Mouse (Mus musculus) stomach, embryonic 15.5 days (tissue): ENCODE data around the gene AB124611. TPM values are rescaled to one million over a fixed set of nuclear protein-coding genes. Genes with fewer than 3 reads are reported as not detected.

ENCODE experiments used
- ATAC-seq: fragments of 200-750 bp; cut with Nextera tagmentation; 2 replicates; pipeline ENCODE4 v1.8.0; 2017; ENCODE audit warnings: low read depth, moderate number of reproducible peaks, moderate TSS enrichment; ENCODE audit not compliant: insufficient read depth, low FRiP score
- H3K27ac ChIP-seq: fragments of 300-500 bp; sonication (generic); 2 replicates; pipeline ENCODE4 v1.5.1; 2015; ENCODE audit warnings: mild to moderate bottlenecking, inconsistent platforms
- H3K27me3 ChIP-seq: fragments of 300-500 bp; sonication (generic); replicated peaks from 2 replicates; pipeline ENCODE4 v1.6.1; 2015; ENCODE audit warnings: inconsistent platforms
- H3K36me3 ChIP-seq: fragments of 300-500 bp; sonication (generic); 2 replicates; pipeline ENCODE4 v1.6.1; 2015; ENCODE audit warnings: inconsistent platforms
- H3K4me1 ChIP-seq: fragments of 300-500 bp; sonication (generic); 2 replicates; pipeline ENCODE4 v1.6.1; 2015; ENCODE audit warnings: inconsistent platforms
- H3K4me2 ChIP-seq: fragments of 300-500 bp; sonication (generic); 2 replicates; pipeline ENCODE4 v1.6.1; 2015; ENCODE audit warnings: mild to moderate bottlenecking, inconsistent platforms
- H3K4me3 ChIP-seq: fragments of 300-500 bp; sonication (generic); replicated peaks from 2 replicates; pipeline ENCODE4 v1.5.1; 2015; ENCODE audit warnings: inconsistent platforms
- H3K9ac ChIP-seq: fragments of 300-500 bp; sonication (generic); 2 replicates; pipeline ENCODE4 v1.6.1; 2015; ENCODE audit warnings: inconsistent platforms
- H3K9me3 ChIP-seq: fragments of 300-500 bp; sonication (generic); 2 replicates; pipeline ENCODE4 v1.6.1; 2016; ENCODE audit warnings: inconsistent platforms
- WGBS: fragments of 180-500 bp; shearing (Covaris S2); methylation state at CpG from one replicate; pipeline ENCODE4 v1.1.7; 2015; 5-methylcytosine and 5-hydroxymethylcytosine counted together
- polyA plus RNA-seq: library from polyadenylated mRNA; unstranded; fragments of >200 nt; fragmentation: Nextera tagmentation; extraction: Ambion mirVana; gene quantifications from 2 replicates; pipeline ENCODE4 v1.2.1, GENCODE M21; 2015

The AB124611 gene
- polyA plus RNA-seq, 1 experiment from 2014 or later: 6.0 TPM

DNA sequence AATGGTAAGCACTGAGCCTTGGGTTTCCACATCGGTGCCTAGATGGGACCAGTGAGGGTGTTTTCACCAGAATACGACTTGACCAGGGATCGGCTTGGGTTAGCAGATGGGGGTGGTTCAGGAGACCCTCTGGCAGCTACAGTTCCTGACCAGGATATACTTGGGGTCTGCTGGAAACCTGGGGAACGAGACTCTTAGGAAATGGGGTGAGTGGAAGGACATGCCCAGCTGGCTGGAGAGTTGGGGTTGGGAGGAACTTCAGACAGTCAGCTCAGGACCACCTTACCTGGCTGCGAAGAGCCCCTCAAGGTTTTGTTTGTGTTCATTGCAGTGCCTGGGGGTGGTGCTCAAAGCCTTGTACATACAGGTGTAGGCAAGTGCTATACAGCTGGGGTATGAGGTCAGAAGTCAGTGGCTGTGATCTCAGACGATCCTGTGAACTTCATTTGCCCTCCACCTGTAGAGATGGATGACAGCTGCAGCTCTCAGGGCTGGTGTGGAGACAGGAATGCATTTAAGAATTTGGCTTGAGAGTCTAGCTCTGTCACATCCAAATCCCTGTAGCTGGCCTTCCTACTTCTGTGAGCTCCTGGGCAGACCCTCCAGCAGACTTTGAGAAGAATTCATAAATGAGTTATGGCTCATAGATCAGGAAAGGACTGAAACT lies 27.8 kb downstream of the AB124611 start:
- no peaks in the 10 kb centered on the region for H3K9me3 ChIP-seq
- no peak overlapping the region for H3K27ac ChIP-seq
- H3K36me3 ChIP-seq: peaks cover 14% of the 10 kb centered on the region
- ATAC-seq: no peak
- no peak overlapping the region for H3K9ac ChIP-seq
- H3K4me3 ChIP-seq: no peak overlapping the region
- 75% methylated on average over 6 of the region's 6 CpGs for WGBS
- H3K4me1 ChIP-seq: peaks cover 23% of the 10 kb centered on the region
- no peaks in the 10 kb centered on the region for H3K27me3 ChIP-seq
- H3K4me2 ChIP-seq: no peak overlapping the region

DNA sequence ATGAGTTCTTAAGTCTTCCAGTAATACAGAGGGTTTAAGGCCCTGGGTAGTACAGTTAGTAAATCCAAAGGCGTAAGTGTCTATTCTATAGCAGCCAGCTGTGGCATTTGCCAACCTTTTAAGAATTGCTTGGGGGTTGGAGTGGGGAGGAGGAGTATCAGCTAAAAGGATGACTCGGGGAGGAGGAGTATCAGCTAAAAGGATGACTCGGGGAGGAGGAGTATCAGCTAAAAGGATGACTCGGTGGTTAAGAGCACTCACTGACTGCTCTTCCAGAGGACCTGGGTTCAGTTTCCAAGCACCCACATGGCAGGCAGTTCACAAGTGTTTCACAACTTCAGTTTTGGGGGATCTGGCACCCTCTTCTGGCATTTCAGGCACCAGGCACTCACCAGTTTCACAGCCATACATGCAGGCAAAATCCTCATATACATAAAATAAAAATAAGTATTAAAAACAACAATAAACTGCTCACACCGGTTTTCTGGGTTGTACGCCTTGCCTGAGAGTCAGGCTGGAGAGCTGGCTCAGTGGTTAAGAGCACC lies 29.3 kb downstream of the AB124611 start:
- no peak overlapping the region for H3K27ac ChIP-seq
- WGBS: 72% methylated on average over 6 of the region's 6 CpGs
- ATAC-seq: no peak

GRCm38 (mm10) chr9:21556996-21557395 lies 31.0 kb downstream of the AB124611 start:
- Histone ChIP-seq H3K4me2 (no peak overlapping the region), H3K27ac (no peak overlapping the region), H3K9me3 (no peaks in the 10 kb centered on the region), H3K27me3 (no peaks in the 10 kb centered on the region), H3K4me3 (no peak overlapping the region), H3K36me3 (peaks cover 9% of the 10 kb centered on the region; the same call in 1 of the 2 replicates), H3K9ac (no peak overlapping the region), H3K4me1 (peaks cover 19% of the 10 kb centered on the region)
- no peak for ATAC-seq
- WGBS: 91% methylated on average over 2 of the region's 2 CpGs

More for the DNA sequence above, 29.3 kb downstream of the AB124611 start:
- Histone ChIP-seq H3K4me1 (peaks cover 19% of the 10 kb centered on the region), H3K9me3 (no peaks in the 10 kb centered on the region), H3K4me2 (no peak overlapping the region), H3K9ac (no peak overlapping the region), H3K27me3 (no peaks in the 10 kb centered on the region), H3K36me3 (peaks cover 14% of the 10 kb centered on the region), H3K4me3 (no peak overlapping the region)

DNA sequence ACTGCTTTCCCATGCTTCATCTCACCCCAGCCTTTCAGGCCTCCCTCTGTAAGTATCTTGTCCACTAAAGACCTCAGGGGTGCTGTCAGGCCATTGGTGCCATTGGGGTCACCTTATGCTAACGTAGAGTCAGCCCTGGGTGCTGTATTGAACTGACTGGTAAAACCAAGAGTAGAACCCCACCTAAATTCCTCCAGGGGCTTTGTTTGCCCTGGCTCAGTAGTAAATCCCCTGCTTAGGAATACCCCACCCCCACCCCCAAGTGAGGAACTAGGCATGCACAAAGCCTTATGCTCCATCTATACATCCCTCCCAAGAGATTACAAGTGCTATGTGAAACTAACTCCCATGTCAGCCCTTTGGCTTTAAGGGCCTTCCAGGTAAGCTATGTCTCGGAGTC lies 31.6 kb downstream of the AB124611 start:
- Histone ChIP-seq H3K27ac (no peak overlapping the region), H3K9me3 (no peaks in the 10 kb centered on the region), H3K4me3 (no peak overlapping the region), H3K4me2 (no peak overlapping the region), H3K36me3 (peaks cover 6% of the 10 kb centered on the region; the same call in 1 of the 2 replicates), H3K4me1 (peaks cover 19% of the 10 kb centered on the region), H3K9ac (no peak overlapping the region), H3K27me3 (no peaks in the 10 kb centered on the region)
- no peak for ATAC-seq
- 75% methylated on average over 2 of the region's 2 CpGs for WGBS

- Histone ChIP-seq H3K36me3 (peaks cover 6% of the 10 kb centered on the region; the same call in 1 of the 2 replicates), H3K27ac (no peak overlapping the region), H3K9me3 (no peaks in the 10 kb centered on the region), H3K4me1 (peaks cover 19% of the 10 kb centered on the region), H3K4me2 (no peak overlapping the region), H3K27me3 (no peaks in the 10 kb centered on the region), H3K9ac (no peak overlapping the region), H3K4me3 (no peak overlapping the region)
- peak; percentile 96 for ATAC-seq
- whole genome bisulfite sequencing: 68% methylated on average over 4 of the region's 4 CpGs
Observed at GRCm38 (mm10) chr9:21558366-21558765, 32.4 kb downstream of the AB124611 start.

DNA sequence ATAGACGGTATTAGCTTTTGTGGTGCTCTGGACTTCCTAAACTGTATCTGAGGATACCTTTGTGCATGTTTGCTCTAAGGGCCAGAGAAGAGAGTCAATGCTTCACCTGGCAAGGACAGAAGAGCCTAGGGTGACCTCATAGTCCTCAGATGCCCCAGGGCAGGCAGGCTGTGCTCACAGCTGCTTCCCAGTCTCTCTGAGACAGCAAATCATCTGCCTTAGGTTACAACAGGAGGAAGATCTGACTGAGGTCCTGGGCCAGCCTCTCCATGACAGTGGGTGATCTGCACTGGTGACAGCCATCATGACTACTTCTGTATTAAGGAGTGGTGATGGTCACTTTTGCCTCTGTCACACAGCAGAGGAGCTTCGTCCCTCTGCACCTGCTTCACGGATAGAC lies 33.2 kb downstream of the AB124611 start:
- WGBS: 93% methylated on average over 3 of the region's 3 CpGs
- peaks cover 19% of the 10 kb centered on the region for H3K4me1 ChIP-seq
- no peaks in the 10 kb centered on the region for H3K27me3 ChIP-seq

GRCm38 (mm10) chr9:21564420-21564819 lies 38.4 kb downstream of the AB124611 start:
- Histone ChIP-seq H3K4me3 (no peak overlapping the region), H3K4me2 (no peak overlapping the region), H3K27ac (no peak overlapping the region), H3K9me3 (no peaks in the 10 kb centered on the region), H3K36me3 (no peaks in the 10 kb centered on the region), H3K4me1 (0 out of 2 replicates have a peak, but pooled peaks cover 2% of the 10 kb centered on the region), H3K27me3 (no peaks in the 10 kb centered on the region), H3K9ac (no peak overlapping the region)
- ATAC-seq: no peak
- WGBS: 81% methylated on average over 1 of the region's 1 CpGs

More for the DNA sequence above, 33.2 kb downstream of the AB124611 start:
- peaks cover under 1% of the 10 kb centered on the region; the same call in 1 of the 2 replicates for H3K36me3 ChIP-seq
- H3K4me3 ChIP-seq: no peak overlapping the region
- no peak for ATAC-seq
- no peaks in the 10 kb centered on the region for H3K9me3 ChIP-seq
- H3K4me2 ChIP-seq: no peak overlapping the region
- H3K9ac ChIP-seq: no peak overlapping the region
- no peak overlapping the region for H3K27ac ChIP-seq

DNA sequence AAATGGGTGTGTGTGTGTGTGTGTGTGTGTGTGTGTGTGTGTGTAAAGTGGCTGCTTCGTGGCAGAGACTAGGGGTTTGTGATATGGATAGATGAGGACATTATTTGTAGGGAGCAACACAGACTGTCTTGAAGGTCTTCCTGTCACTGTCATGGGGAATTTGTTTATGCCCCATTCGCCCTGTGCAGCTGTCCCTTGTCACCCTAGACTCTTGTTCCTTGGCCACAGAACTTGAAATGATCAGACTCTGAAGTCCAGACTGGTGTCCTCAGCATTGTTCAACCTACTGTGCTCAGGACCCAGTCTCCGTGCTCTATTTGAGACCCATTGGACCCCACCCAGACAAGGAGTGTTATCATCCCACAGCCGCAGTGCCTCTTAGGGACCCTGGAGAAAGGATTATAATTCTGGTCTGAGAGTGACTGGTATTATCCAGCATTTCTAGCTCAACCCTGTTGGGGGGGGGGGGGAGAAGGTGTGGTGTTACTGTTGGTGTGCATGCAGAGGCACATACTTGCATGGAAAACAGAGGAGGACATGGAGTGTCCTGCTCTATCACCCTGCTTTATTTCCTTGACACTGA lies 39.1 kb downstream of the AB124611 start:
- H3K27me3 ChIP-seq: no peaks in the 10 kb centered on the region
- 69% methylated on average over 4 of the region's 4 CpGs for WGBS
- no peaks in the 10 kb centered on the region for H3K9me3 ChIP-seq
- 0 out of 2 replicates have a peak, but pooled peaks cover 2% of the 10 kb centered on the region for H3K4me1 ChIP-seq
- H3K9ac ChIP-seq: no peak overlapping the region
- peaks cover 6% of the 10 kb centered on the region for H3K36me3 ChIP-seq
- H3K4me2 ChIP-seq: no peak overlapping the region
- H3K27ac ChIP-seq: no peak overlapping the region
- no peak for ATAC-seq
- no peak overlapping the region for H3K4me3 ChIP-seq

DNA sequence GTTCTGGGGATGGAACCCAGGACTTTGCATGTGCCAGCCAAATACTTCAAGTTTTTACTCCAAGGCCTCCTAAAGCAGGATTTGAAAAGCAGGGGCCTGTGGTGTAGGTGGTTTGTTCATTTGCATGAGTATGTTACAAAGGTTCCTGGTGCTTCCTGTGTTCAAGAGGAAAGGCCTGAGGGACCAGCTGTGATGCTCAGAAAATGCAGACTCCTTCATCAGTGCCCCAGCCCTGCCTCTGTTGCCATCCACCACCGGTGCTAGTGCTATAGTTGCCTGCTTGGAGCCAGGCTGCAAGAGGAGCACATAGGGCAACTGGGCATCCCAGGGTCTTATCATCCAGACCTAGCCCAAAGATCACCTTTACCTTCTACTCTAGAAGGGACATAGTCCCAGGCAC lies 40.6 kb downstream of the AB124611 start:
- Histone ChIP-seq H3K27me3 (no peaks in the 10 kb centered on the region), H3K9ac (no peak overlapping the region), H3K4me1 (0 out of 2 replicates have a peak, but pooled peaks cover 2% of the 10 kb centered on the region), H3K36me3 (peaks cover 17% of the 10 kb centered on the region), H3K4me3 (no peak overlapping the region), H3K9me3 (no peaks in the 10 kb centered on the region), H3K27ac (no peak overlapping the region), H3K4me2 (no peak overlapping the region)
- ATAC-seq: no peak
- WGBS: 78% methylated on average over 1 of the region's 1 CpGs

- no peak for ATAC-seq
- H3K36me3 ChIP-seq: peaks cover 22% of the 10 kb centered on the region
- no peak overlapping the region for H3K4me3 ChIP-seq
- H3K4me2 ChIP-seq: no peak overlapping the region
- H3K9me3 ChIP-seq: no peaks in the 10 kb centered on the region
- no peak overlapping the region for H3K9ac ChIP-seq
- H3K27ac ChIP-seq: no peak overlapping the region
- H3K4me1 ChIP-seq: 0 out of 2 replicates have a peak, but pooled peaks cover 2% of the 10 kb centered on the region
- 65% methylated on average over 2 of the region's 2 CpGs for WGBS
- H3K27me3 ChIP-seq: no peaks in the 10 kb centered on the region
Observed at GRCm38 (mm10) chr9:21567051-21567450, 41.1 kb downstream of the AB124611 start.

- 0 out of 2 replicates have a peak, but pooled peaks cover 2% of the 10 kb centered on the region for H3K4me1 ChIP-seq
- H3K27ac ChIP-seq: no peak overlapping the region
- H3K27me3 ChIP-seq: no peaks in the 10 kb centered on the region
- H3K36me3 ChIP-seq: peaks cover 30% of the 10 kb centered on the region
- ATAC-seq: no peak
- H3K9ac ChIP-seq: no peak overlapping the region
- H3K4me3 ChIP-seq: no peak overlapping the region
- H3K9me3 ChIP-seq: no peaks in the 10 kb centered on the region
- H3K4me2 ChIP-seq: no peak overlapping the region
- 86% methylated on average over 8 of the region's 8 CpGs for WGBS
Observed at GRCm38 (mm10) chr9:21568657-21569255, 42.8 kb downstream of the AB124611 start.
